Mouse (Mus musculus): ENCODE results near the gene Ptger1.

Gene Ptger1

DNA sequence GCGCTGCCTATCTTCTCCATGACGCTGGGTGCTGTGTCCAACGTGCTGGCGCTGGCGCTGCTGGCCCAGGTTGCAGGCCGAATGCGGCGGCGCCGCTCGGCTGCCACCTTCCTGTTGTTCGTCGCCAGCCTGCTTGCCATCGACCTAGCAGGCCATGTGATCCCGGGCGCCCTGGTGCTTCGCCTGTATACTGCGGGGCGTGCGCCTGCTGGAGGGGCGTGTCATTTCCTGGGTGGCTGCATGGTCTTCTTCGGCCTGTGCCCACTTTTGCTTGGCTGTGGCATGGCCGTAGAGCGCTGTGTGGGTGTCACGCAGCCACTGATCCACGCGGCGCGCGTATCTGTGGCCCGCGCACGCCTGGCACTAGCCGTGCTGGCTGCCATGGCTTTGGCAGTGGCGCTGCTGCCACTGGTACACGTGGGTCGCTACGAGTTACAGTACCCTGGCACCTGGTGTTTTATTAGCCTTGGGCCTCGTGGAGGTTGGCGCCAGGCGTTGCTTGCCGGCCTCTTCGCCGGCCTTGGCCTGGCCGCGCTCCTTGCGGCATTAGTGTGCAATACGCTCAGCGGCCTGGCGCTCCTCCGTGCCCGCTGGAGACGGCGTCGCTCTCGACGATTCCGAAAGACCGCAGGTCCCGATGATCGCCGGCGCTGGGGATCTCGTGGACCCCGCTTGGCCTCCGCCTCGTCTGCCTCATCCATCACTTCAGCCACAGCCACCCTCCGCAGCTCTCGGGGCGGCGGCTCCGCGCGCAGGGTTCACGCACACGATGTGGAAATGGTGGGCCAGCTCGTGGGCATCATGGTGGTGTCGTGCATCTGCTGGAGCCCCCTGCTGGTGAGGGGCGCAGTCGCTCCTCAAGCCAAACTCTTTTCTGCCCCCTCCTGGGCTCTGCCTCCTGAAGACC, 1.8 kb downstream of the Ptger1 start:
- POLR2A ChIA-PET, result interaction anchor here in 3 of 4 experiments (0.6 to 1.3 kb wide), 8 partner anchors 12 to 287 kb away, joined by 3 to 4 read pairs (median 4); partner anchors contain the start of genes Gipc1 (in 2 of the 3), Asf1b (in 1 of the 3), Ddx39 (in 1 of the 3) and Gm10644 (in 1 of the 3)
- CTCF ChIA-PET, result interaction anchor here (0.6 to 1.7 kb wide), 19 partner anchors 8 to 427 kb away, joined by 3 to 10 read pairs (median 3); partner anchors contain the start of genes Asf1b (in 3 of the 4), Gm10644 (in 3 of the 4) and Ddx39 (in 1 of the 4)

DNA sequence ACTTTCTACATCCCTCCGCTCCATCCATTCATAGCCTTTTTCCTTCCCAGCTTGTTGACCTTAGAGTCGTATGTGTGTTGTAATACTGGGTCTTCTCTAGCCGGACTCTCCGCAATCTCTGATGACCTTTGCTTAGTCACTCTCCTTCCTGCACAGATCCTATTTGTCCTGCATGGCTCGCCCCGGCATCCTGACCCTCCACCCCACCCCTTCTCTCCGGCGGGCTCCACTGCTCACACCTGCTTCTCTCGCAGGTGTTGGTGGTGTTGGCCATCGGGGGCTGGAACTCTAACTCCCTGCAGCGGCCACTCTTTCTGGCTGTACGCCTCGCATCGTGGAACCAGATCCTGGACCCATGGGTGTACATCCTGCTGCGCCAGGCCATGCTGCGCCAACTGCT, 2.5 kb downstream of the Ptger1 start:
- CTCF ChIA-PET, result interaction anchor here in 3 of 4 experiments (0.6 to 1.7 kb wide), 12 partner anchors 9 to 426 kb away, joined by 3 to 10 read pairs (median 4); partner anchors contain the start of genes Asf1b (in 1 of the 3), Ddx39 (in 1 of the 3) and Gm10644 (in 1 of the 3)
- POLR2A ChIA-PET, result interaction anchor here in 3 of 4 experiments (0.7 to 1.3 kb wide), 6 partner anchors 13 to 286 kb away, joined by 3 to 4 read pairs (median 4); partner anchors contain the start of genes Gipc1 (in 2 of the 3), Asf1b (in 1 of the 3) and Gm10644 (in 1 of the 3)

DNA sequence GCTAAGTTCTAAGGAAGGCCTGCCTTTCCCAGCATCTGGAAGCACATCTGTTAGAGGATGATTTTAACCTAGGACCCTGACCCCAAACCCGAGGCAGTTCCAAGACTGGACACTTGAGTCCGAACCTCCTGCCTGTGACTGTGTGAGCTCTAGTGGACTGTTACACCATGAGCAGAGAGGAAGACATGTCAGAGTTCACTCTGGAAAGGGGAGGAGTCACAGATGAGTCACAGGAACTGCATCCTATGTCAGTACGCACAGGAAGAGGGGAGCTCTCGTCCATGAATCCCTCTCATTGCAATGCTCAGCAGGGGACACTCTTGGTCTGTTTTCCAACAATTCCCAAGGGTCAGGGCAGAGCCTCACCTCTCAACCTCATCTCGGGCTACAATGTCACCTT, 6.5 kb downstream of the Ptger1 start:
- CTCF ChIA-PET, result interaction anchor here in 2 of 4 experiments (1.4 to 1.6 kb wide), 3 partner anchors 11 to 282 kb away, joined by 3 to 5 read pairs (median 5); partner anchors contain the start of genes Asf1b (in 1 of the 2) and Gm10644 (in 1 of the 2)
- POLR2A ChIA-PET, result interaction anchor here in 2 of 4 experiments (0.6 to 1.8 kb wide), 6 partner anchors 11 to 156 kb away, joined by 4 to 6 read pairs (median 4); no protein-coding TSS in a partner anchor

DNA sequence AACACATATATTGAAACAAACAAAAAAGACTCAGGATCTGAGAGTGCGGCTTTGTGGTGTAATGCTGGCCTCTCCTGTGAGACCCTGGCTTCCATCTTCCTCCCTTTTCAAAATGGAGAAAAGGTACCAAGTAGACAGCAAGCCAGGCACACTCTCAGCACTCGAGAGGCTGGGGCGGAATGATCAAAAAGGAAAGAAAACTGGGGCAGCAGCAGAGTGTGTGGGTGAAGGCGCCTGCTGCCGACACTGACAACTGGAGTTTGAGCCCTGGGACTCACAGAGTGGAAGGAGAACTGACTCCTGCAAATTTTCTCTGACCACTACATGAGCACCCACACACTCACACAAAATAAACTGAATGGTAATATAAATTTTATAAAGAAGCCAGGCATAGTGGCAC, 8.0 kb downstream of the Ptger1 start:
- CTCF ChIA-PET, result interaction anchor here in 2 of 4 experiments (1.6 kb wide), 2 partner anchors 12 kb away, joined by 3 to 5 read pairs; no protein-coding TSS in a partner anchor
- POLR2A ChIA-PET, result interaction anchor here in 1 of 4 experiments (1.9 kb wide), 1 partner anchor 53 kb away, joined by 4 read pairs; no protein-coding TSS in a partner anchor

DNA sequence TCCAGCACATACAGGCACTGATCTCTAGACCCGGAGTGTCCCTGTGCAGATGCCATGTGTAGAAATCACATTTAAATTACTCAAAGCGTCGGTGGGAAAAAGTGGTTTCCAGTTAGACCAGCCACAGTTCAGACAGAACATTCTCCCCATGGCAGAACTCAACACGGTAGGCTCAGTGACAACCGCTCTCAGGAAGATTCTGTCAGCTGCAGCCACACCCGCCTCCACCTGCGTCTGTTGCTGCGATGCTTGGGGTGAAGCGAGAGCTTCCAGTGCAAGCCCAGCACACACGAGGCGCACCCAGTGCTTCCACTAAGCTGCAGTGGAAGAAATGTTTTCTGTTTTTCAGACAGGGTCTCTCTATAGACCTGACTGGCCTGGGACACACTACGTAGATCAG, 13.4 kb downstream of the Ptger1 start:
- ChIA-PET CTCF (interaction anchor here in 3 of 4 experiments (0.9 to 2.2 kb wide), 5 partner anchors 17 to 45 kb away, joined by 3 to 6 read pairs (median 6); no protein-coding TSS in a partner anchor), POLR2A (interaction anchor here in 3 of 4 experiments (0.6 to 1.9 kb wide), 7 partner anchors 9 to 85 kb away, joined by 3 to 8 read pairs (median 3); partner anchors contain the start of gene Gipc1 (in 1 of the 3))

DNA sequence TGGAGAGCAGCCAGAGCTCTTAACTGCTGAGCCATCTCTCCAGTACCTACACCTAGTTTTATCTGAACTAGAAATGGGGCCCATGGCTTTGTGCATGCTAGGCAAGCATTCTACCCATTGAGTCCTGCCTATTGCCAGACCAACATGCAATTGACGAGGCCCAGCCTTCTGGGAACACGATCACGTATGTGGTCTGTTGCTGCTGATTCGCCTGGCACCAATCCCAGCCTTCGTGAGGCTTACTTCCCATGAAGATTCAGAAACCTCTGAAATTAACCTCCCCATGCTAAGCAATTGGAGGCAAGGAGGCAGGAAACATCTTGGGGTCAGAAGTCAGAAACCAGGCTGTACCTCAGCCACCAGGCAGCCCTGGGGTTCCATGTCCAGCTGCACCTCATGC, 14.1 kb downstream of the Ptger1 start:
- POLR2A ChIA-PET, result interaction anchor here in 2 of 4 experiments (0.6 to 1.9 kb wide), 7 partner anchors 11 to 84 kb away, joined by 3 to 8 read pairs (median 4); partner anchors contain the start of genes Ddx39 (in 1 of the 2) and Pkn1 (in 1 of the 2)
- CTCF ChIA-PET, result interaction anchor here in 2 of 4 experiments (0.9 to 1.2 kb wide), 3 partner anchors 12 to 44 kb away, joined by 3 to 4 read pairs (median 4); no protein-coding TSS in a partner anchor

DNA sequence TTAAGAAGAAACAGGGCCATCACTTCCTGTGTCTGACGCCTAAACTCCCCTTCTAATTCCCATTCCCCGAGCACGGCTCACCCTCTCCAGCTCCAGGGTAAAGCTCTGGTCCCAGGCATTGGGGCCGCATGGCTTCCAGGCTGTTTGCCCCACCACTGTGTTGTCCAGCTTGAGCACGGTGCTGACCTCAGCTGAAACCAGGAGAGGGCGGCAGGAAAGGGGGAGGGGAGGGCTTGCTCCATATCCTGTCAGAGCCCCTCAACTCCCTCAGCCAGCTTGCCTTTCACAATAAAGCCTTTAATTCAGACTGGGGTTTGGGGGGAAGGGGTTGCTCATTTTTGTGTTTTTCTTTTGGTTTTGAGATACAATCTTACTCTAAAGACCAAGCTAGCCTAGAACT, 14.6 kb downstream of the Ptger1 start:
- POLR2A ChIA-PET, result interaction anchor here in 2 of 4 experiments (0.9 to 1.9 kb wide), 6 partner anchors 12 to 84 kb away, joined by 4 to 8 read pairs (median 4); partner anchors contain the start of genes Ddx39 (in 1 of the 2) and Pkn1 (in 1 of the 2)
- CTCF ChIA-PET, result interaction anchor here in 2 of 4 experiments (1.0 to 1.2 kb wide), 2 partner anchors 12 to 19 kb away, joined by 3 to 4 read pairs; no protein-coding TSS in a partner anchor

DNA sequence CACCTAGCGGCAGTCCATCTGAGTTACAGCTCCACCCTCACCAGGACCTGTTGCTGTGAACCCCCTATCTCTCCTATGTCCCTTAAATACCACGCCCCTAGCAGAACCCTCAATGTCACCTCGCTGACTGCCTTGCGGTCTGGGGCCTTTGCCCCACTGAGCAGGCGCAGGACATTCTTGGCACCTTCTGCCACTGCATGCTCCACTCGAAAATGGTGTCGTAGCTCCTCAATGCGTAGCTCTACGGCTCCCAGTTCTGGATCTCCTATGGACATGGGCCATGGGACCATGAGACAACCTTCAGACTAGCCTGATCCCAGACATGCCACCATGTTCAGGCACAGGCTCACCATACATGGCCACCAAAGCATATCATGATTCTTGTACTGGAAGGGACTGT, 18.0 kb downstream of the Ptger1 start:
- CTCF ChIA-PET, result interaction anchor here in 3 of 4 experiments (0.6 to 1.9 kb wide), 4 partner anchors 22 to 219 kb away, joined by 3 to 9 read pairs (median 6); no protein-coding TSS in a partner anchor
- POLR2A ChIA-PET, result interaction anchor here in 2 of 4 experiments (0.6 to 2.0 kb wide), 9 partner anchors 8 to 107 kb away, joined by 3 to 10 read pairs (median 5); partner anchors contain the start of genes Gipc1 (in 1 of the 2) and Ptger1 (in 1 of the 2)

DNA sequence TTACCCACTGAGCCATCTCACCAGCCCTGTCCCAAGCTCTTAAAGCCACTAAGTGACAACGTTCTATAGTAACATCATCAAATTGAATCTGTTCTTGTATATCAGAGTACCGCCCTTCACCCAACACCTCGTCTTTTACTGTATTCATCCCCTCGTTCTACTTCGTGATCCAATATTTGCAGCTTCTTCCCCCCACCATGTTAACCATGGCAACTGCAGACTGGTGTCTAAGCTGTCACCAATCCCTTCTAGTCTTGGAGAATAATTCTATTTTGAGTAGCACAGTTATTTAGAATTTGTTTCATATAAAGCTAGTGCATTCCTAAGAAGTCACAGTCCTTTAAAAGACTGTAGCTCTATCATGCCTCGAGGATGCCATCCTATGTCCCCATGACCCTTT, 22.8 kb downstream of the Ptger1 start:
- POLR2A ChIA-PET, result interaction anchor here (0.7 to 1.9 kb wide), 8 partner anchors 9 to 52 kb away, joined by 3 to 5 read pairs (median 3); partner anchors contain the start of genes Adgre5 (in 1 of the 4), Ddx39 (in 1 of the 4), Gipc1 (in 1 of the 4) and Pkn1 (in 1 of the 4)
- CTCF ChIA-PET, result interaction anchor here in 2 of 4 experiments (0.5 to 1.4 kb wide), 2 partner anchors 21 to 1146 kb away, joined by 3 to 4 read pairs; no protein-coding TSS in a partner anchor

DNA sequence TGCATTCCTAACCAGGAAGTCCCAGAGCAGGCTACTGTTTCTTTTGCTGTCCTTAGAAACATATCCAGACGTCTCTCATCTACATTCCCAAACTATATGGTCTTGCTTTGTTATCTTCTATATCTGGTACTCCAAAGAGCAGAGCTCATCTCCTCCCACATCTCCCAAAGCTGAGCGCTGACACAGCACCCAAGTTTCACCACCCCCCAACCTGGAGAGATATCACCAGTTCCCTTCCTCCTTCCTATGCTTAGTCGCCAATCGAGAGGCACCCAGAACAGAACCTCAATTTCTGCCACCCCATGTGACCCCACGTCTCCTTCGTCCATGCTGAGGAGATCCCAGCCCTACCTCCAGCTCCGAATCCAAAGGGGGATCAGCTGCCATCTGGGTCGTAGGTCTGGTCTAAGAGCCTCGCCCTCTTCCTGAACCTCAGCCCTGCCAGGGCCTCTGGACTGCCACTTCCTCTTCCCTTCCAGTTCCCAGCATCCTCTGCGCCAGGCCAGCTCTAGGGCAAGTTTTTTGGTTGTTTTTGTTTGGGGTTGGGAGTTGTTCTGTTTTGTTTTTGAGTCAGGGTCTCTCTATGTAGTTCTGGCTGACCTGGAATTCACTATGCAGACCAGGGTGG, 27.2 kb downstream of the Ptger1 start:
- ChIA-PET CTCF (interaction anchor here in 3 of 4 experiments (1.0 to 2.1 kb wide), 5 partner anchors 17 to 315 kb away, joined by 3 to 6 read pairs (median 3); no protein-coding TSS in a partner anchor), POLR2A (interaction anchor here in 2 of 4 experiments (1.0 to 3.6 kb wide), 15 partner anchors 10 to 262 kb away, joined by 3 to 16 read pairs (median 7); partner anchors contain the start of genes Ddx39 (in 2 of the 2), Asf1b (in 1 of the 2), Gipc1 (in 1 of the 2) and Gm10644 (in 1 of the 2))

DNA sequence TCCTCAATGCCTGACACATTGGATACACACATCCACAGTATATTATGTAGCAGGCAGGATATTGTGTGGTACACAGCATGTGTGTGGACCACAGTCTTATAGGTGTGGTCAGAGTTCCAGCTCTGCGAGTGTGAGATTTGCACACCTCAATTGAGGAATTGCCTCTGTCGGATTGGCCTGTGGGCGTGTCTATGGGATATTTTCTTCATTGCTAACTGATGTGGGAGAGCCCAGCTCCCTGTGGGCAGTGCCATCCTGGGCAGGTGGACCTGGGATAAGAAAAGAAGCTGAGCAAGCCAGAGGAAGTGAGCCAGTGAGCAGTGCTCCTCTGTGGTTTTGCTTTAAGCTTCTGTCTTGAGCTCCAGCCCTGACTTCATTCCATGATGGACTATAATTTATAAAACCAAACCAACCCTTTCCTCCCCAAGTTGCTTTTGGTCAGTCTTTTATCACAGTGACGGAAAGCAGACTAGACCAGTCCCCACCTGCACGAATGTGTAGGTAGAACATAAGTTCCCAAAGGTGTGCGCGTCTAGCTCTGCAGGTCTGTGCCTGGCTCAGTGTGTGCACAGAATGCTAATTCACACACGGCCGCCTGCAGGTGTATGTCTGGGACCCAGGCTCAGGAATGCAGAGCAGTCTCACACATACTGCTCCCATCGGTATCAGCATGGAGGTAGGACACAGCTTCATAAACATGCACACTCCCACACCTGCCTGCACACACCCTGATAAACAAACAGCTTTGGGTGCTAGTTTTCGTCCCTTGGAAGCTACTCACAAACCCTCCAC, 28.1 kb downstream of the Ptger1 start:
- CTCF ChIA-PET, result interaction anchor here in 3 of 4 experiments (0.6 to 2.1 kb wide), 6 partner anchors 16 to 89 kb away, joined by 3 to 6 read pairs (median 4); no protein-coding TSS in a partner anchor
- POLR2A ChIA-PET, result interaction anchor here in 2 of 4 experiments (0.6 to 3.6 kb wide), 18 partner anchors 9 to 1209 kb away, joined by 3 to 16 read pairs (median 4); partner anchors contain the start of genes Ddx39 (in 2 of the 2), Asf1b (in 1 of the 2), Gm10644 (in 1 of the 2) and Ptger1 (in 1 of the 2)

DNA sequence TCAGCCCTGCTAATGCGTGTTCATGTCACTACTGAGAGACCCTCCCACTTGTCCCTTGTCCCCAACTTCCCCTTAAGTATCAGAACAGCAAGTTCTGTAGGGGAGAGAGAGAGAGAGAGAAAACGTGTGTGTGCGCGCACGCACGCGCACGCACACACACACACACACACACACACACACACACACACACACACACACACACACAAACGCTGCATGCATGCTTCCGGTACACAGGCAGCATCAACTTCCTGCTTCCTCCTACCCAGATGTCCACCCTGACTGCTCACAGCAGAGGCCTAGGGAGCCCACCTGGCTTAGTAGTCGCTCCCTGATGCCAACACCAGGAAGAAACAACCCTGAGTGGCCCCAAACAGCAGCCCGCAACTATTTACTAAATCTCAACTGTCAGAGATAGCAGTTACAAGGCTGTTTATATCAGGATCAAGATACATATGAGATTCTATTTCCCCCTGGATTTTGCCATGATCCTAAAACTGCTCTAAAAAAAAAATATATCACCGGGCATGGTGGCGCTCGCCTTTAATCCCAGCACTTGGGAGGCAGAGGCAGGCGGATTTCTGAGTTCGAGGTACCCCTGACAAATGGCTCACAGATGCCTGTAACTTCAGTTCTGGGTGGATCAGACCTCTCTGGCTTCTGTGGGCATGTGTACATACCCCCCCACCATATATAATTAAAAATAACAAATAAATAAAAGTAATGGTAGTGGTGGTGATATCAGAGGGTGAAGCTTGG, 29.1 kb downstream of the Ptger1 start:
- POLR2A ChIA-PET, result interaction anchor here in 3 of 4 experiments (0.6 to 3.6 kb wide), 12 partner anchors 10 to 1208 kb away, joined by 3 to 16 read pairs (median 4); partner anchors contain the start of gene Ddx39 (in 2 of the 3)
- CTCF ChIA-PET, result interaction anchor here in 3 of 4 experiments (0.6 to 1.8 kb wide), 4 partner anchors 11 to 273 kb away, joined by 3 to 5 read pairs (median 4); no protein-coding TSS in a partner anchor

DNA sequence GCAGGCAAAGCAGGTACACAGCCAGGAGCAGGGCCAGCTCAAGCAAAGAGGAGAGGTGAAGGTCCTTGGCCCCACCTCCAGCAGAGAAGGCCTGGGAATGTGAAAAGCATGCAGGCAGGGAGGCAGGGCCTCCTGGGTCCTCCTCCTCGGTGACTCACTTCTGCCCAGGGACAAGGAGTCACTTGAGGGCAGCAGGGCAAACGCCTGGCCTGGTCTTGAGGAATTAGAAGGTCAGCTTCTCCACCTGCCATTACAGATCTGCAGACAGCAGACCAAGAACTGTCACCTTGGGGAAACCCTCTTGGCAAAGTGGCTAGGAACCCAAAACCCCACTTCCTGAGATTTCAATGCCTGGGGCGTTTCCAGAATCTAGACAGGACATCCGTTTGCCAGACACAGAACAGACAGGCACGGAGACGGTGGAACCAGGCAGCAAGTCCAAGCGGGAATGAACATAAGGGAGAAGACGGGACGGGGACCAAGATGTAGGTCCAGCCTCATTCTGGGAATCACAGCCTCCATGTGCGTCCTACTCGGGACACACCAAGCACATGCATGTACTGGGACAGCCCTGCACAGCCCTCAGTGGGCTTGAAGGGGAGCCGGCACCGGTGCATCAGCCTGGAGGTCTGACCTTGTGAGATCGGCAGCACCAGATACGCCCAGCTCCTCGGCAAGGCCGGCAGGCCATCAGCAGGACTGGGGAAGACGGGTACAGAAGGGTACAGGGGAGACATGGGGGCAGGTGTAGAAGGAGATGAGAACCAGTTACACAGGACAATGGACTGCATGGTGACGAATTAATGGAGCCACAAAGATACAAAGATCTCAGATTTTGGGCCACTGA, 31.1 kb downstream of the Ptger1 start:
- ChIA-PET POLR2A (interaction anchor here in 3 of 4 experiments (0.6 to 3.6 kb wide), 23 partner anchors 9 to 258 kb away, joined by 3 to 19 read pairs (median 5); partner anchors contain the start of genes Ddx39 (in 3 of the 3), Asf1b (in 2 of the 3), Dnajb1 (in 1 of the 3) and Gipc1 (in 1 of the 3)), CTCF (interaction anchor here in 2 of 4 experiments (0.7 to 1.4 kb wide), 4 partner anchors 9 to 82 kb away, joined by 3 to 5 read pairs (median 4); no protein-coding TSS in a partner anchor)

DNA sequence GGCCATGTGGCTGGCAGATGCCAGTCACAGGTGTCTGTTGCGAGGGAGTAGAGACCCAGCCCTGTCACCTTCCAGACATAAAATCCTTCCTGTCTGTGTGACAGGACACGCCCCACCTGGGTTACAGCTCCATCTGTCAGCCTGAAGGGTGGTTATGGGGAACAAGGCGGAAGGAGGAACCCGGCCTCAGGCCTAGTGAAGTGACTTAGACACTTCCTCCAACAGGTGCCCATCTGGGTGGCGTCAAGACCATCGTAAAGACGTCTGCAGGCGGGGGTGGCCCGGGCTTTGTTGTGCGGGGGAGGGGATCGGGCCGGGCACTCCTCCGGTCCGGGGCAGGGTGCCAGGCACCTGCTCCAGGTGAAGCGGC, 31.8 kb downstream of the Ptger1 start:
- CTCF ChIA-PET, result interaction anchor here in 3 of 4 experiments (0.7 to 1.4 kb wide), 5 partner anchors 8 to 83 kb away, joined by 3 to 5 read pairs (median 3); no protein-coding TSS in a partner anchor
- POLR2A ChIA-PET, result interaction anchor here in 3 of 4 experiments (0.8 to 3.3 kb wide), 25 partner anchors 8 to 258 kb away, joined by 3 to 19 read pairs (median 4); partner anchors contain the start of genes Ddx39 (in 3 of the 3), Asf1b (in 2 of the 3), Dnajb1 (in 2 of the 3) and Tecr (in 2 of the 3)

Measured in embryonic stem cell, embryonic (primary cell).